Mouse (Mus musculus) adipose tissue, adult 10 weeks (tissue): ENCODE measurements around the gene Chchd3. TPM values are rescaled to one million over a fixed set of nuclear protein-coding genes. Genes with fewer than 3 reads are reported as not detected.

Experiments
- polyA plus RNA-seq: library from polyadenylated mRNA; stranded (reverse); fragments of 350-450 nt; fragmentation: Illumina TruSeq; extraction: RNeasy Lipid Tissue Mini Kit (QIAGEN cat#74804); gene quantifications from one replicate; pipeline ENCODE4 v1.2.3, GENCODE M21; 2014; ENCODE audit warnings: low read depth, low replicate concordance

Gene Chchd3
- 86.0 TPM for polyA plus RNA-seq

DNA sequence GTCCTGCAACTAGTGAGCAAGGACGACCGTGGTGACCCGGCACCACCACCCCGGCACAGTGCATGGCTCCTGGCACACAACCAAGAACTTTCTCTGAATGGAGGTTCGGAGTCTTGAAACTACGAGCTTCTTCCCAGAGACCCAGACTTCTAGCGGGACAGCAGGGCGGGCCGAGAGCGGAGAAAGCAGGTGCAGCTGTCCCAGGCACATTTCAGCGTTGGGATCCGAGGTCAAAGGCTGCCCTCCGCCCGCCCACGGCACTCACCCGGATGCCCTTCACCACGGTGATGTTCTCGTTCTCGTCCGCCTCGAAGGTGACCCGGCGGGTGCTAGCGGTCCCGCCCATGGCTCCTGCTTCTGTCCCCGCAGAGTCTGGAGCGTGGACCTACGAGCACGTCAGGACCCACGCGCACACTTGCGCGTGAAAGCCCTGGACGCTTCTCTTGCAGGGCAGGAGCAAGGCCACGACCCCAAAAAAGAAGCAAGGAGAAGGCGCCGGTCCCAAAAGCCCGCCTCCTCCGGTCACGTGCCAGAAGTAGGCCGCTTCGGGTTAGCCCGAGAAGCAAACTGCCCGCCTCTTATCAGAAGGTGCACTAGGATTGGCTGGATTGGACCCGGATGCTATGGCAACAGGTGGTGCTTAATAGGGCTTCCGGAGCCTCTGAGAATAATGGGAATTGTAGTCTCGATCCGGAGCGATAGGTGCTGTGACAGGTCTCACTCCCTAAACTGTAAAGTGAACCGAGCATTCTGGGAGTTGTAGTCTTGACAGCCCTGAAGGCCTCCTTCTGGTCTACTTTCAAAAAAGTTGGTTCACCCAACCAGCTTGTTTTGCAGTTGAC, at the start of gene Chchd3:
Gene Chchd3 (minus strand): TSS at position 526 of the 842 bp plus-strand sequence.

Other genes starting within 250 kb of the Chchd3 start
- 17.9 TPM for gene Exoc4, start 188.8 kb upstream of the Chchd3 start, polyA plus RNA-seq